Mouse (Mus musculus) adrenal gland, adult 2 months (tissue): ENCODE results near the gene A530016L24Rik. TPM values are rescaled to one million over a fixed set of nuclear protein-coding genes. Genes with fewer than 3 reads are reported as not detected.
A peak's percentile ranks its signal among the peaks of the same experiment; 100 is the strongest.

Source experiments
- DNase-seq: peaks from one replicate; pipeline ENCODE4 v3.0.0; 2021
- polyA plus RNA-seq: library from polyadenylated mRNA; depleted of rRNA; stranded (reverse); fragments of >200 nt; gene quantifications from 2 replicates; pipeline ENCODE4 v1.2.3, GENCODE M21; 2012
- total RNA-seq, 2 experiments: library from RNA; stranded (reverse); gene quantifications; 2 replicates each; pipeline ENCODE4 v1.2.3; 2021

A530016L24Rik gene
- total and polyA plus RNA-seq, 3 experiments, result 40.0 to 61.5 (median 45.4) TPM

DNA sequence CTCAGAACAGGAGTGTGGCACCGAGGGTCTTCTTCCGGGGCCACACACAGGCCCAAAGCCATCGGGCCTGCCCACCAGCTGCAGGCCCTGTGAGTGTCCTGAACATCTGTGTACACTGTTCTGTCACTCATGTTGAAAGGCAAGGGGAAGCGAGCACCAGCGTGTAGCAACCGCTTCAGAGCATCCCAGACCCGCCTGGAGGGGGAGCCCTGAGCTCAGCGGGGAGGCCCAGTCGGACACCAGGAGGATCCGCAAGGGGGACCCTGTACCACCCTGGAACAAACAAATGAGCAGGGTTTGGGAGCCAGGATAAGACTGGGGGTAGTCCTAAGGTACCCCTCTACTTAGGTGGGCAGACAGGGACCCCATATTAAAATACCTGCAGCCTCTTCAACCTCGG is 9.4 kb downstream of the A530016L24Rik start:
- no peak for DNase-seq

DNA sequence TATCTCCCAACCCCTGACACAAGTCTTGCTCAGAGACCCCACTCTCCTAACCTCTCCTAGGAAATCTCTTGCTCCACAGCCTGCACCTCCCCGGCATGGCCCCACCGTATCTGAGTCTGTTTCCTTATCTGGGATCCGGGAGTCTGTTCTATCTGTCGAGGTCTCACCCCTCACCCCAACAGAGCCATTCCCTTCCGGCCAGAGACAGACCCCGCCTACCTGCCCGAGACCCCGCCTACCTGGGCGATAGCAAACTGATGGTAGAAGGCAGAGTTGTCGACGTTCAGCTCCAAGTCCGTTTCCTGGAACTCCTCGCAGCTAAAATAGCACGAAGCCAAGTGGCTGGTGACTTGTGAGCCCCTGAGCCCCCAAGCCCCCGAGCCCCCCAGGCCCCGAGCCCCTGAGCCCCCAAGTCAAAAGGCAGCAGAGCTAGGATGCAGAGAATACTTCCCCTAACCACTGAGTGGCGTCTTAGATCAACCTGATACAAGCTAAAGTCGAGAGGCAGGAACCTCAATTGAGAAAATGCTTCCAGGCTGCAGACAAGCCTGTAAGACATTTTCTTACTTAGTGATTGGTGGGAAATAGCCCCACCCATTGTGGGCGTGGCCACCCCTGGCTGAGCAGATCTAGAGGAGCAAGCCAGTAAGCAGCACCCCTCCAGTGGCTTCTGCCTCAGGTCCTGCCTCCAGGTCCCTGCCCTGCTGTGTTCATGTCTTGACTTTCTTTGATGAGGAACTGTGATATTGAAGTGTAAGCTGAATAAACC is 13.9 kb downstream of the A530016L24Rik start:
- DNase-seq, result no peak

DNA sequence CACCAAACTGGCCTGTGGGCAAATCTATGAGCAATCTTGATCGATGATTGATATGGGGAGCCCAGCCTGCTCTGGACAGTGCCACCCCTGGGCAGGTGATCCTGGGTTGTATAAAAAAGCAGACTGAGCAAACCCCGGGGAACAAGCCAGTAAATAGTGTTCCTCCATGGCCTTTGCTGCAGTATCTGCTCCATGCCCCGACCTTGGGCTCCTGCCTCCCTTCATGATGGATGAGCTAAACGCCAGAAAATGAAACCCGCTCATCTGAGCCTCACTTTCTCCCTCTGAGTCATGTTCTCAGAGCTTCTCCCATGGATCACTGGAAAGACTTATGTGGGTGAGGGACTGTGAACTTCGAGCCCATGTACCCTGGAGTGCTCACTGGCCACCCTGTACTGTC is 17.0 kb downstream of the A530016L24Rik start:
- DNase-seq, result peak; percentile 82

DNA sequence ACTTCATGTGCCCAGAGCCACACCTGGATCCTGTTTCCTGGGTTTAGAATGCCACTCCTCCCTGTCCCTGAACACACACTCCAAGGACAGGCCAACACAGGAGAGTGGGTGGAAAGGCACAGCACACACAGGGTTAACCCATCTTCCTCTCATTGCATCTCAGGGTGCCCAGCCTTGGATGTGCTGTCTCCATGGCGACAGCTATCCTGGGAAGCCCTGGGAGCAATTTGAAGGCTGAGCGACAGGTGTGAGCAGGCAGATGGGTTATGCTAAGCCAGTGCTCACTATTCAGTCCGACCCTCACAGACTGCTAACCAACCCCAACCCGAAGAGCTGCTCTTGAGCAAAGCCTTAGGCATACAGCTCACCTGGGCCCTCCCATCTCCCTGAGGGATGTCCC is 18.0 kb downstream of the A530016L24Rik start:
- no peak for DNase-seq

DNA sequence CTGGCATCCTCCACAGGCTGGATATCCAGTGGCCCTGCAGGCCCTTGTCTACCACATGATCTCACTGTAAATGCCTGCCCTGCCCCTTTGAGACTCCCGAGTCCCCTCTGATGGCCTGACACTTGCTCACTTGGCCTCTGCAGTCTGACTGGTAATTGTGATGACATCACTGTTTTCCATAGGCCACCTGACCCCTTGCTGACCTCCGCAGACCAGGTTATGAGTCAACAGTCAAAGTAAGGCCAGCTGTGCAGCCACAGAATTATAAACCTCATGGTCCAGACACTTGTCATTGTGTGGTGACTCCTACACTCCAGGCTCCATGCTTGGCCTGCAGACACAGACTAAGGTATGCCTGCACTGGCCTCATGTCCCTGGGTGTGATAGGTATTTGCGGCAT is 18.7 kb downstream of the A530016L24Rik start:
- DNase-seq, result no peak

DNA sequence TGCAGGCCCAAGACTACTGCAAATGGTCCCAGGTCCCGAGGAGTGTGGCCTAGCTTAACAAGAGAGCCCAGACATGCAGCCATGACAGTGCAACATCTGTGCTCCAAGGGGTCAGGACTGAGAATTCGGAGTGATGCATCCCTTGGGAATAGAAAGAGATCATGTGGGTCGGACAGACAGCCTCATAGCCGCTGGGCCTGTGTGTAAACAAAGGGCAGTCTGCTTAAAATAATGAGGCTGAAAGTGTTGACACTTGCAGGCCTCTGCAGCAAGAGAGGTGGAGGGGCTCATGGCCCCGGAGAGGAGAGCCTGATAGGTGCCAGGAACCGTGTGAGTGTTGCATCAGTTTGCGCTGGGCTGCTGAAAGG is 21.1 kb downstream of the A530016L24Rik start:
- DNase-seq, result no peak

DNA sequence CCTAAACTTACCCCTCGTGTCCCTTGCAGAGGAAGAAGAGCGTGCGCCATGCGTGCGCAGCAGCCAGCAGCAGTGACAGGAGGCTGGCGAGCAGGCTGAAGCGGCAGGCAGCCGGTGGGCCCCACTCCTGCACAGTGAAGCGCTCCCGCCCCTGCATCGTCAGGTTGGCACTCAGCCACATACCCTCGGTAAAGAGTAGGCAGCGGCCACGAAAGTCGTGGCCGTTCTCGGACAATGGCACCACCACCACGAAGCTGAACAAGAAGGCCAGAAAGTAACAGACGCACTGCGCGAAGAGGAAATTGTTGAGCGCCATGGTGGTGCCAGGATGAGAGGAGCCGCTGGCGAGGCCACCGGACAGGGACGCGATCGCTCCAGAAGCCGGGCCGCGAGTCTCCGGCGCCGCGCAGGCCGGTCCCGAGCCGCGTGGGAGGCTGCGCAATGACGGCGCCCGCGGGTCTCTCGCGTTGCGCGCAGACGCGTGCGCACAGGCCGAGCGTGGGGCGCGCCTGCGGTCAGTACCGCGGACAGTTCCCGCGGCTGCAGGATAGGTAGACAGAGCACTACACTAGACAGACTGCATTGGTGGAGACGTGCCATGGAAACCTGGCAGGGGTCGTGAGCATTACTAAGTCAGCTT is 21.6 kb downstream of the A530016L24Rik start:
- DNase-seq, result peak; percentile 59

DNA sequence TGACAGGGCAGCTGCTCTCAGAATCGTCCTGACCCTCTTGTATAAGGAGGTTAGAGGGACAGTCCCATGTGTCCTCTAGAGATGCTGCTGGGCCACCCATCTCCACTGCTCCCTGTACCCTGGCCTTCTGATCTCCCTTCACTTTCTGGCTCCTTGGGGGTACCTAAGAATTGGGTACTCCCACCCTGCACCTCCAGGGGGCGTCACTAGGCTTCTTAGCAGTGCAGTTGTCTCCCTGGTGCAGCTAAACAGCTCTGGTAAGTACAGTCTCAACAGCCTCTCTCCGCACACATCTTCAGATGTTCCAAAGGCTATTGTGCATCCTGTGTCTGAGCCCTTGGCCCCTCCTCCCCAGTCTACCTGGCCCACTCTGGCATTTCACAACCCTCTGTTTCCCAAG is 25.6 kb downstream of the A530016L24Rik start:
- no peak for DNase-seq

DNA sequence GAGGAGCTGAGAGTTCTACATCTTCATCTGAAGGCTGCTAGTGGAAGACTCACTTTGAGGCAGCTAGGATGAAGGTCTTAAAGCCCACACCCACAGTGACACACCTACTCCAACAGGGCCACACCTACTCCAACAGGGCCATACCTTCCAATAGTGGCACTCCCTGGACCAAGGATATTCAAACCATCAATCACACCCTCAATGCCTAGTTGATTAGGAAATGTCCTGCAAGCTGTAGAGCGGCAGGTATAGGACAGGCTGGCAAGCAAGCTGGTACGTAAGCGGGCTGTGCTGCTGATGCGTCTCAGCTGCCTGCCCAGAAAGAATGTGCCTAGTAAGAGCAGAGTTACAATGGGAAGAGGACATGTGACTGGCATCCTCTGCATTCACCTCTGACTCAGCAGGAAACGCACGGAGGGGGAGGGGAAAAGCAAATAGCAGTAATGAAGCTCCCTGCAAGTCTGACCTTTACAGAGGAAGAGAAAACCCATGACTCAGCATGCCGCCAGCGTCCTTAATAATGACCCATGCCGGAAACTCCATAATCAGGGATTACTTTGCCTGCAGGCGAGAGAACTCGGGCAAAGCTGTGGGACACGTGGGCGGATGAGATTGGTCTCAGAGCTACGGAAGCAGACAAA is 27.6 kb downstream of the A530016L24Rik start, which contains the start of gene Tmem179:
Tmem179 (minus strand) TSS at position 51 of the 641 bp plus-strand sequence.
- peak; percentile 93 for DNase-seq

DNA sequence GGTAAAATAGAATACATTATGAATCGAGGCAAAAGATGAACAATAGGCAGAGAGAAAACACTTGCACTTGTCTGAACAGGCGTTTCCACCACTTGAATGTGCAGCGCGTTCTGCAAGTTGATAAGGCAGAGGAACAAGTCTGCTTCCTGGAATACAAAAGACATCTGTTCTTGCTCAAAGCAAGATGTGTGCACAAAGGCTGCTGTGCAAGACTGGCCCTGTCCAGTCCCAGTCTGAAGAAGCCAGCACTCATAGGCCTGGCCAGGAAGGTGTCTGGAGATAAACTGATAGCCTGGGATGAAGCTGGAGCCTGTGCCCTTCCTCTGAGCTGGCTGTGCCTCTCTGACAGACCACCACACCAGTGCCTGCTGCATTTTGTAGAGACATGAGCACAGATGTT is 28.9 kb downstream of the A530016L24Rik start:
- DNase-seq, result no peak

DNA sequence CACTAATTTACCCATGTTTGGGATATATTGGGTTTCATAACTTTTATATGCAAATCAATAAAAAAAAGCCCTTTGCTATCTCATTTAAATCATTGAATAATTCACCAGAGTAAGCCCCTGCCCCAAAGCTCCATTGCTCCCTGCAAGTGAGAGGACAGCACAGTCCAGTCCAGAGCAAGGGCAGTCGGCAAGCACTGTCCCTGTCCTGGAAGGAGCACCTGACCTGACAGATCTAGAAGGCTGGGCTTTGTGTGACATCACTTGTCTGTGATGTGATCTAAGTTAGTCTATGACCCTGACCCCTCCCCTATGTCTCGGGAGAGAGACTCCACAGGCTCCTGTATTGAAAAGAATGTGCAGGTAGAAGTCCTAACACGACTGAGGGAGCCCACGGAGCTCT is 44.5 kb downstream of the A530016L24Rik start:
- no peak for DNase-seq

DNA sequence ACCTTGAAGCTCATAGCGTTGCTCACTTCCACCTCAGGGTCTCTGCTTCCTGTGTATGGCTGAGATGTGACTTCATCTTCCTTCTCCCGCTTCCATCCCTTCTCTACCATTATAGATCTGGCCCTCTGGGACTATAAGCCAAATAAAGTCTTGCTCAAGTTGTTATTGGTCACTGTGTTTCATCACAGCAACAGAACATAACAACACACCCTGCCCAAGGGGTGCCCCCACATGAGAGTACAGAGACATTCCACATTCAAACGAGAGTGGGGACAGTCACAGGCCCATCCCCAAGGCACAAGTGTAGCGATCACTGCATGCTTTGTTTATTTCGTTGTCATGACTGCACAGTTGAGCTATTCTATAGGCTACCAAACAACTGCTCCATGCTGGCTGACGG is 48.0 kb downstream of the A530016L24Rik start:
- no peak for DNase-seq

DNA sequence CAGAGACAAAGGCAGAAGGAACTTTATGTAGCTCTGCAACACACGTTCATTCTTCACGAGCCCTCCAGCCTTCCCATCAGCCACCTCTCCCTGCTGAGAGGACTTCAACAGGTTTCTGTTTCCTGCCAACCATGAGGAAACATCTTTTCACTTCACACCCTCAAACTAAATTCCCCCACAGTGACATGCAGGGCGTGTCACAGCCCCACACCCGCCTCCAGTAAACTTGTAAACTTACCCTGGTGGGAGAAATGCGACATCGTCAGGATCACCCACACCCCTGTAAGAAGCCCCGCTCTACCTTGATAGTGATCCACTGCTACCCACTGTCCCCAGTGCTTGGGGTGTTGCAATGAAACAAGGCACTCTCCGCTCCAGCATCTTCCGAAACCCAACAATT is 49.1 kb downstream of the A530016L24Rik start:
- no peak for DNase-seq

DNA sequence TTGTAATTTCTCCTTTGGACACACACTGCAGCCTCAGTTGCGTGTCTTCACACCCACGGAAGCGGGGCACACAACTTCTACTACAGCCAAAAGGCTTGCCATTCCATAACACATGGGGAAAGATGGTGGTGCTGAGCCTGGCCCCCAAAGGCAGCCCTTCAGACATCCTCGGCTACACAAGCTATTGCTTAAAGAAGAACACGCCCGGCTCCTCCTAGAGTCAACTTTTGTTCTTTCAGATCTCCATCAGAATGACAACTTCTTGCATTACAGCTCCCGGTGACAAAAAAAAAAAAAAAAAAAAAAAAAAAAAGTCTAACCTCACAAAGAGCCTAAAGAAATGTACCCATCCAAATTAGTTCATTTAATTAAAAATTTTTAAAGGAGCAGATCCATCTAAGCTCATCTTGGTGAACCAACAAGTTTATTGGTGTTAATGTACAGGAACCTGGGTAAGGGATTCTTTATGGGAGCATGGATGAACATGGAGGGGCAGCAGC is 50.3 kb downstream of the A530016L24Rik start:
- no peak for DNase-seq

DNA sequence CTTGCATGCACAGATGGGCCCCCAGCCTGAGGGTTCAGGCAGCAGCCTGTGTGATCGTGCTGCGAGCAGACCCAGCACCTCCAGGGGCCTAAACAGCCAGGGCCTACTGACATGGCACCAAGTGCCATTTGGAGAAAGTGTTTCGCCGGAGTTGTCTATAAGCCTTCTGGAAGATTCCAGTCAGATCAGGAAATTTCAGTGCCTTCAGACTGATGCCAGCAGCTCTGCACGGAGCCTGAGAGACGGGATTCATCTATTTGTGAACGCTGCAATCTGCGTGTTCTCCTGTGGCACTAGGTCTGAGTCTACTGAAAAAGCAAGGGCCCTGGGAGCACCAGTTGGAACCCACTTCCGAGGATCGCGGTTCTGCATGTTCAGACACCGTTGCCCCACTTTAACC is 51.1 kb downstream of the A530016L24Rik start:
- no peak for DNase-seq

DNA sequence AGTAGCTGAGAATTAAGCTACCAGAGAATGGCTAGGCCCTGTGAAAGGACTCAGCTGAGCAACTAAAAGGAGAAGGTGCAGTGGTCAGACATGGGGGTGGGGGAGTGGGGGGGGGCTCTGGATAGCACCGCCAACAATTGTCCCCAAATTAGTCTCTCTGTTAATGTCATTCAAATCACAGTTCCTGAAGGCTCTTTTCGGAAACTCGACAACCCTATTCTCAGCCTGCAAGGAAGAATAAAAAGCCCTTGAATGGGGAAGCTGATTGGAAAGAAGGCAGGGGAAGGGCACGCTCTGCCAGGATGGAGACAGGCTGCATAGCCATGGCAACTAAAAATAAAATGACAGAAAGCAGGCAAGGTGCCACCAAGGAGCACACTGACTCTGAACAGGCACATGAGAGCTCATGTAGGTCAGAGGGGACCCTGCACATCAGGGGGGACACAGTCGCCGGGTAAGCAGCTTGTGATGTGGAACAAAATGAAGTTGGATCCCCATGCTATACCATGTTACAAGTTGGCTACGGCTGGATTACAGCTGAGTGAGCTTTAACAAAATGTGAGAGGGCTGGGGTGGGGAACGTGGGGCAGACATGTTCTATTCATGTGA is 52.3 kb downstream of the A530016L24Rik start:
- DNase-seq, result no peak

DNA sequence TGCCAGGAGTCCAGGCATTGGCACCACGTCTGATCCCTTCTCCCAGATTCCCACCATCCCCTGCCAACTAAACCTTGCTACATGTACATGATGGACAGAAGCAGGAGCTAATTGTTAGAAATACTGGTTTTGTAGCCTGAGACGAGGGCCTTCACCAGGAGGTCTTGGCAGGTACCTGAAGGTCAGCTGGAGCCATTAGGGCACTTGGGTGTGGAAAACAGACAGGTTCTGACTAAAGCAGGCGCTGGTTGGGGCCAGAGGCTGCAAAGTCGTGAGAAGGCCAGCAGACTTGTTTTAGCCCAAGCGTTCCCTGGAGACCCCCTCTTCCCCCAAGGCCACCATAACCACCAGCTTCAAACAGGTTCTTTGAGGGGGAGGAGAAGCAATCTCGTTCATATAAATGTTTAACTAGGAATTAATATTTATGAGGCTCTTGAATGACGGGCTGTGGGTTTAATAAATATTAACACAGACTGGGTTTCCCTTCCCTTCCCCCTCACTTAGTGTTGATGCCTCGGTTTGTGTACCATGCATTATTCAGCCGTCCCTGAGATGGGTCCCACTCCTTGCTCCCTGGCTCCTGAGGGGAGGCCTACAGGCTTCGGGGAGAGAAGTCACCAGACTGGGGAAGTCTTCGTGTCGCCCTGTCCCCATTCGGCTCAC is 53.1 kb downstream of the A530016L24Rik start:
- DNase-seq, result no peak

DNA sequence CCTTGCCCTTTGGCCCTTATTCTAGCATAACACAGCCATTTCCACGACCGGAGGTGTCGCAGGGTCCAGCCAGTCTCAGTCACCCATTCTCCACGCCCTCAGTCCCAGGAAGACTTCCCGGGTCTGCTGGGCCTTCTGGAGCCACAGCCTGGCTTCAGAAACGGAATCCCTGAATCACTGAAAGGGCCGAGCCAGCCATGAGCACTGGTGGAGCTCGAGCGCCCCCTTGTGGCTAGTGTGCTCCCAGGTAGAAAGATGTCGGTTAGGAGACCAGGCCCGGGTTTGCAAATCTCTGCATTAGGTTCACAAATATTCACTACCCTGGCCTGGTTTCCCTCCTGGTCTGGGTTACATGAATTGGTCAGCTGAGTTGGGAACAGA is 53.7 kb downstream of the A530016L24Rik start:
- peak; percentile 88 for DNase-seq

DNA sequence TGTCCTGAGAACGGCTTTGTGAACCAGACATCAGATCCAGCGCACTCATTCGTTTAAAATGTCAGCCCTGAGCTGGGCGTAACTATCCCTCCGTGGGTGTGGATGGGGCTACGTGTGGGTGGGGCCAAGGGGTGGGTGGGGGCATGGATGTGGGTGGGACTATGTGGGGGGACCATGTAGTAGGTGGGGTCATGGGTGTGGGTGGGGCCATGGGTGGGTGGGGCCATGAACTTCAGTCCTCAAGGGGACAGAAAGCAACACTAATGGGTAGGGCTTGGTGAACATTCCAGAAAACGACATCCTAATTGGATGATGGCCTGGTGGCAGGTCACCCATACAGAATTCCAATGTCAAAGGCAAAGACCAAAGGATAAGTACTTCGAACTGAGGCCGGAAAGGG is 54.7 kb downstream of the A530016L24Rik start:
- DNase-seq, result no peak

DNA sequence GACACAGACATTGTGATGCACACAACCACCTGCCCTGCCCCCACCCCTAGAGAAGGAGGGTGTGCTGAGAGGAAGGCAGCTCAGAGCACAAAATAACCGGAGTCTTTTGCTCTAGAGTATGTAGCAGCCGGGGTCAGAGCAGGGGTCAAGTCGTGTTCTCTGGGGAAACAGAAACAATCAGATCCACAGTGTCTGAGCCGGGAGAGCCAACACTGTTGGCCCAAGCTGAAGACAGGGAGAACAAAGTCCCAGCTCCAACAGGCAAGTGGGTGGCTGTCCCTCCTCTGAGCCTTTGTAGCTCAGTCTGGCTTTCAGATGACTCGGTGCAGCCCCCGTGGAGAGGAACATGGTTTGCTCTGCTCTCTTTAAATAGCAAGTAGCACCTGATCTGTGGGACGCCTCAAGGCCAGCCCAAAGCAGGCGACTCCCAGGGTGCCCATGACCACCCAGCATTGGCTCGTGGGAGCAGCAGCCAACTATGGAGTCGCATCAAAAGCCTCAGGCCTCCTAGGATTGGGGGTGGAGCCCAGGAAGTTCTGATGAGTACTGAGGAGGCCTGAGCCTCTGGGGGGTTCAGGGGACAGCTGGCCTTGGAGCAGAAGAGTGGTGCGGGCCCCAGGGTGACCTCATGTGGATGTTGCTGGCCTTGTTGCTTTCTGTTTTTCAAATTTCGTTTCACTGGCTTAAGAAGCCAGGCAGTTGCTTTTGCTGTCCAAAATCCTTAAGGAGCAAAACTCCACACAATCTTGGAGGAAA is 55.9 kb downstream of the A530016L24Rik start:
- no peak for DNase-seq

DNA sequence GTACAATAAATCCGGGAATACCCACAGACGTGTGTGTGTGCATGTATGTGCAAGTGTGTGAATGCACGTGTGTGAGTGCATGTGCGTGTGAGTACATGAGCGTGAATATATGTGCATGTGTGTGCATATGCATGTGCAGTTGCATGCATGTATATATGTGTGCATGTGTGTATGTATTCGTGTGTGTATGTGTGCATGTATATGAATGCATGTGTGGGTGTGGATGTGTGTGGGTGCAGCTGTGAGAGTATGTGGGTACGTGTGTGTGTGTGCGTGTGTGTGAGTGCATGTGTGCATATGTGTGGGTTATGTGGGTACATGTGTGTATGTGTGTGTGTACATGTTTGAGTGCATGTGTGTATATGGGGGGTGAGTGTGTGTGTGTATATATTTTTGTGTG is 56.9 kb downstream of the A530016L24Rik start:
- DNase-seq, result no peak
